Mouse (Mus musculus): ENCODE results near the gene Trim16.

DNA sequence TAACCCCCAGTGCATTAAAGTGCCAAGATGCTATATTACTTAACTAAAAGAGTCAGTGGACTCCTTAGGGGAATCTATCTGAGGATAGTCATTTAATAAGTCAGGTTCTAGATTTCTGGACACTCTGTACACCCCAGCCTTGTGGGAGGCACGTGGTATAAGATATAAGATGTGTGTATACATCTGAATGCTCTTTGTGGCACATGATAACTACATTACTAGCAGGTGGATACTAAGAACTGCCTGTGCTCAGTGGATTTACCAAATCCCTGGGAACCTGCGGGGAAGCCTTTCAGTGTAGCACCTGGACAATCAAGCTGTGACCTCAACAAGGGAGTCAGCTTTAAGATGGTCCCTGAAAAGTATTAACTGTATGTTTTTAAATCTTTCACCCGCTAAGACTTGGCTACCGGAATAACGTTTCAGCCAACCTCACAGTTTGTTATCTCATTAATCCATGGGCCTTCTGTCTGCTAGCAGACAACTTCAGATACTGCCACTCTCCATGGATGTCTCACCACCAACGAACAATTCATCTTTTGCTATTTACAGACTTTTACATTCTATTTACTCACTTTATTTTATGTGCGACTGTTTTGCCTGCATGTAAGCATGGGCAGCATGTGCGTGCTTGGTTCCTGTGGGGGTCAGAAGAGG, 49.8 kb downstream of the Trim16 start:
- TF ChIP-seq POLR2A (IDR thresholded peaks at IDR 0.05; ENCODE audit: control insufficient read depth, low read depth, low read length) (no peak), CTCF (IDR thresholded peaks at IDR 0.05; ENCODE audit: control insufficient read depth, insufficient read depth, insufficient replicate concordance, low read depth, low read length) (no peak)

Data from testis, adult 2 months (tissue).